Mouse (Mus musculus) olfactory bulb, adult 2 months (tissue): Measurements from ENCODE around the gene Lhx1.

Source experiments
- CTCF ChIP-seq: fragments of 200-500 bp; IDR thresholded peaks from 2 replicates; pipeline ENCODE4 v1.5.1; 2012; ENCODE audit warnings: low read depth, mild to moderate bottlenecking, low read length, moderate library complexity; ENCODE audit not compliant: insufficient read depth
- POLR2A ChIP-seq: fragments of 200-500 bp; IDR thresholded peaks from 2 replicates; pipeline ENCODE4 v1.6.1; 2012; ENCODE audit warnings: mild to moderate bottlenecking, low read depth, low read length, moderate library complexity; ENCODE audit not compliant: insufficient read depth

- no peak for TF ChIP-seq CTCF
- no peak for TF ChIP-seq POLR2A
These were observed 37.5 kb upstream of the Lhx1 start for GRCm38 (mm10) chr11:84562758-84563347.
